Mouse (Mus musculus) ES-E14 (cell line): ENCODE measurements around the gene Grm1. TPM values are rescaled to one million over a fixed set of nuclear protein-coding genes. Genes with fewer than 3 reads are reported as not detected.

Experiments used
- DNase-seq: peaks from one replicate; pipeline ENCODE4 v3.0.0-alpha.2; 2013; ENCODE audit warnings: low read depth, low spot score
- H3K27ac ChIP-seq: 2 replicates; pipeline ENCODE4 v1.5.1; 2012; ENCODE audit warnings: low read depth, mild to moderate bottlenecking, low read length, moderate library complexity, mixed read lengths; ENCODE audit not compliant: poor library complexity, insufficient read depth, severe bottlenecking
- H3K36me3 ChIP-seq: 2 replicates; pipeline ENCODE4 v1.6.1; 2012; ENCODE audit warnings: mild to moderate bottlenecking, low read length, moderate library complexity, mixed read lengths; ENCODE audit not compliant: control insufficient read depth, poor library complexity, insufficient read depth, severe bottlenecking
- H3K4me1 ChIP-seq, 2 experiments: fragments of 150-350 bp in 1 of 2; sonication (generic) in 1 of 2; 2 replicates each; pipeline ENCODE4 v1.6.1; 2012; ENCODE audit warnings: low read length in 2 of 2, mild to moderate bottlenecking in 1 of 2, mixed read lengths in 1 of 2; ENCODE audit not compliant: control insufficient read depth in 2 of 2, insufficient read depth in 2 of 2, poor library complexity in 1 of 2
- H3K4me3 ChIP-seq, 2 experiments: fragments of 150-350 bp in 1 of 2; sonication (generic) in 1 of 2; 2 replicates each; pipeline ENCODE4 v1.5.1; 2012; ENCODE audit warnings: low read length in 2 of 2, low read depth in 1 of 2, mild to moderate bottlenecking in 1 of 2, mixed read lengths in 1 of 2; ENCODE audit not compliant: insufficient read depth in 1 of 2, poor library complexity in 1 of 2, severe bottlenecking in 1 of 2
- H3K9ac ChIP-seq: 2 replicates; pipeline ENCODE4 v1.6.1; 2012; ENCODE audit warnings: low read depth, mild to moderate bottlenecking, low read length, mixed read lengths; ENCODE audit not compliant: poor library complexity, insufficient read depth, severe bottlenecking
- H3K9me3 ChIP-seq: fragments of 150-350 bp; sonication (generic); 2 replicates; pipeline ENCODE4 v1.6.1; 2012; ENCODE audit warnings: low read depth, mild to moderate bottlenecking, low read length; ENCODE audit not compliant: control insufficient read depth, insufficient read depth
- CHD2 ChIP-seq: IDR thresholded peaks from 2 replicates; pipeline ENCODE4 v1.6.1; 2014; ENCODE audit warnings: mild to moderate bottlenecking, low read depth, low read length, inconsistent platforms
- HCFC1 ChIP-seq: IDR thresholded peaks from 2 replicates; pipeline ENCODE4 v1.6.1; 2012; ENCODE audit warnings: low read length, inconsistent platforms, borderline replicate concordance; ENCODE audit not compliant: insufficient read depth
- MAFK ChIP-seq: IDR thresholded peaks from 2 replicates; pipeline ENCODE4 v1.6.1; 2014; ENCODE audit warnings: mild to moderate bottlenecking, low read depth, low read length, inconsistent platforms; ENCODE audit not compliant: insufficient read depth
- ZC3H11A ChIP-seq: IDR thresholded peaks from 2 replicates; pipeline ENCODE4 v1.6.1; 2012; ENCODE audit warnings: low read depth, mild to moderate bottlenecking, inconsistent platforms, low read length, borderline replicate concordance
- ZNF384 ChIP-seq: IDR thresholded peaks from 2 replicates; pipeline ENCODE4 v1.6.1; 2012; ENCODE audit warnings: low read depth, low read length, inconsistent platforms
- in situ Hi-C, 2 experiments: fragments of 600-800 bp; cut with MboI; formaldehyde crosslinking; loops; one replicate each; pipeline ENCODE4 v1.15.1; 2025; ENCODE audit warnings: low sequenced_read_pairs in 2 of 2, inconsistent platforms in 1 of 2; ENCODE audit not compliant: unreplicated experiment in 2 of 2
- total RNA-seq: library from RNA; depleted of rRNA; stranded (reverse); fragments of 300-350 nt; gene quantifications from 2 replicates; pipeline ENCODE4 v1.2.3, GENCODE M21; 2012

The Grm1 gene
- total RNA-seq, 1 experiment: not detected

DNA sequence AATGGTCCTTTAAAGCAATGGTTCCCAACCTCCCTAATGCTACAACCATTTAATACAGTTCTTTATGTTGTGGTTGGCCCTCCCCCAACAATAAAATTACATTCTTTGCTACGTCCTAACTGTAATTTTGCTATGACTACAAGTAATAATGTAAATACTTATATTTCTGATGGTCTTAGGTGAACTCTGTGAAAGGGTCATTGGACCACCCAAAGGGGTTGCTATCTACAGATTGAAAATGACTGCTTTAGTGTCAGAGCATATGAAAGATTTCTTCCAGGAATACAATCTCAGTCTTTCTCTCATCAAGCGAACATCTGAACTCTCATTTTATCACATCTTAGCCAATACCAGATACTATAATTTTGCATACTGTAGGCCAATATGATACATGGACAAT lies 321.4 kb downstream of the Grm1 start:
- no peak overlapping the region for H3K9ac ChIP-seq
- H3K27ac ChIP-seq: no peak overlapping the region
- in situ Hi-C loops: no loop called here
- no peaks in the 10 kb centered on the region for H3K36me3 ChIP-seq
- H3K9me3 ChIP-seq: no peaks in the 10 kb centered on the region
- H3K4me1 ChIP-seq: no peaks in the 10 kb centered on the region
- no peak for DNase-seq
- no peak overlapping the region for H3K4me3 ChIP-seq
- TF ChIP-seq ZNF384 (no peak), ZC3H11A (no peak), CHD2 (no peak), HCFC1 (no peak), MAFK (no peak)

- Histone ChIP-seq H3K27ac (no peak overlapping the region), H3K36me3 (no peaks in the 10 kb centered on the region), H3K4me3 (no peak overlapping the region), H3K9me3 (no peaks in the 10 kb centered on the region), H3K4me1 (no peaks in the 10 kb centered on the region), H3K9ac (no peak overlapping the region)
- DNase-seq: no peak
- in situ Hi-C loops: no loop called here
- no peak for TF ChIP-seq CHD2
- no peak for TF ChIP-seq MAFK
- TF ChIP-seq HCFC1: no peak
- no peak for TF ChIP-seq ZNF384
These were observed 331.1 kb downstream of the Grm1 start for GRCm38 (mm10) chr10:10751033-10751432.

GRCm38 (mm10) chr10:10744097-10744496 lies 338.1 kb downstream of the Grm1 start:
- H3K9me3 ChIP-seq: no peaks in the 10 kb centered on the region
- in situ Hi-C loops: no loop called here
- TF ChIP-seq HCFC1 (no peak), ZNF384 (no peak), ZC3H11A (no peak), CHD2 (no peak), MAFK (no peak)
- no peaks in the 10 kb centered on the region for H3K4me1 ChIP-seq
- no peaks in the 10 kb centered on the region for H3K36me3 ChIP-seq
- no peak overlapping the region for H3K27ac ChIP-seq
- DNase-seq: no peak
- no peak overlapping the region for H3K9ac ChIP-seq
- H3K4me3 ChIP-seq: no peak overlapping the region

DNA sequence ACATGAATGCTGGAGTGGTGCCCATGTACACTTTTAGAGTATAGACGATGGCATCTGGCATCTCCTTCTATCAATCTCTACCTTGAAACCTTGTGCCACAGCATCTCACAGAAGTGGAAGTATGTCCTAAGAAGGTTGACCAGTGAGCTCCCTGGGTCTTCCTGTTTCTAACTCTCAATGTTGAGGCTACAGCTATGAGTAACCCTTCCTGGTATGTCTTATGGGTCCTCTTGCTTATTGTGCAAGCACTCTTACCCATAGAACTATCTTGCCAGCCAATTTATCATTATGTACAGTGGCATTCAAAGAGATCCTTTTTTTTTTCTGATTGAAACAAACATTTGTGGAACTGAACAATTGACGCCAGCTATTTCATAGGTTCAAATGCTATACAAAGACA lies 340.0 kb downstream of the Grm1 start:
- Histone ChIP-seq H3K27ac (no peak overlapping the region), H3K9me3 (no peaks in the 10 kb centered on the region), H3K9ac (no peak overlapping the region), H3K4me3 (no peak overlapping the region), H3K36me3 (no peaks in the 10 kb centered on the region), H3K4me1 (no peaks in the 10 kb centered on the region)
- in situ Hi-C loops: no loop called here
- TF ChIP-seq ZC3H11A: no peak
- no peak for TF ChIP-seq MAFK
- no peak for TF ChIP-seq HCFC1
- no peak for TF ChIP-seq CHD2
- no peak for TF ChIP-seq ZNF384
- DNase-seq: no peak

- H3K9me3 ChIP-seq: no peaks in the 10 kb centered on the region
- TF ChIP-seq CHD2 (no peak), ZC3H11A (no peak), ZNF384 (no peak), HCFC1 (no peak), MAFK (no peak)
- no peaks in the 10 kb centered on the region for H3K36me3 ChIP-seq
- DNase-seq: no peak
- H3K4me1 ChIP-seq: no peaks in the 10 kb centered on the region
- in situ Hi-C loops: no loop called here
- no peak overlapping the region for H3K4me3 ChIP-seq
- no peak overlapping the region for H3K27ac ChIP-seq
- H3K9ac ChIP-seq: no peak overlapping the region
These were observed 340.8 kb downstream of the Grm1 start for GRCm38 (mm10) chr10:10741314-10741713.
